In the genomic region with DNA sequence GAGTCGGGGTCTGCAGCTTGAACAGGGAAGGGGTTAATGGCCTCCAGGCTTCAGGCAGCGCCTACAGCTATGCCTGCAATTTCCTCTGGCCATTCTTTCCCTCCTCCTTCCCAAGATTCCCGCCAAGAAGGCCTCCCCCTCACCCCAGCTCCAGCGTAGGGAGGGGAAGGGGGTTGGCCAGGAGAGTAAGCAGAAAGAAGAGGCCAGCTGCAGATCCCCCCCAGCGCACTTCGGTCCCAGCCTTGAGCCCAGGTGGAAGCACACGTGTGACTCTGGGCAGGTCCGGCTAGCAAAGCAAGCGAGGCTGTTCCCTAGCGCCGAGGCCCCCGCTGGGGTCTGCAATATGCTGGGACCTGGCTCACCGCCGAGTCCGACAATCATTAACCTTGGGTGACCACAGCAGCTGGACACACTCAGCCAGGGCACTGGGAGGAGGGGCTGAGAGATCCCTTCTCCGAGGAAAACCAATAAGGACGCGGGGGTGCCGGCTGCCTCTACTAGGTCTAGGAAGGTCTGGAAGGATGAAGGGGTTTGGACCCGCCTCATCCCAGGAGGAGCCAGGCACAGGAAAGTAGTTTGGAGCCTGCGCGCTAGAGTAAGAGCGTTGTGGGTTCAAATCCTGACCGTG, we compare ENCODE assay signal across 7 mouse cellular contexts. TPM values are rescaled to one million over a fixed set of nuclear protein-coding genes. Genes with fewer than 3 reads are reported as not detected.
DNase-seq lines count a peak whose midpoint lies in the region; ATAC-seq and TF ChIP-seq lines count a peak whose summit lies in the region.

A gene (plus strand): TSS at position 212 of the 628 bp plus-strand sequence.

- TF ChIP-seq CTCF in kidney, postnatal 0 days (IDR thresholded peaks at IDR 0.05; ENCODE audit: low read depth) = no peak
- no peak for TF ChIP-seq CTCF in stomach, postnatal 0 days (IDR thresholded peaks at IDR 0.05; ENCODE audit: low read depth)

- no peaks in the 10 kb centered on the region for H3K27me3 ChIP-seq in embryonic facial prominence, embryonic 12.5 days
- peaks cover 14% of the 10 kb centered on the region; the same call in 1 of the 2 replicates for H3K27me3 ChIP-seq in heart, embryonic 14.5 days (ENCODE audit: control insufficient read depth, insufficient read depth, low read length)
- H3K27me3 ChIP-seq in kidney, postnatal 0 days (ENCODE audit: insufficient read depth, low read length) = no peaks in the 10 kb centered on the region
- H3K27me3 ChIP-seq in stomach, postnatal 0 days (ENCODE audit: control insufficient read depth, insufficient read depth, low read length) = no peaks in the 10 kb centered on the region

- H3K4me3 ChIP-seq in embryonic facial prominence, embryonic 12.5 days = peak within 1 kb of the TSS; percentile 55
- peak within 1 kb of the TSS; percentile 56 to 67 for H3K4me3 ChIP-seq in heart, embryonic 14.5 days (ENCODE audit: control insufficient read depth in 1 of 2, insufficient read depth in 1 of 2, low read depth in 1 of 2, low read length in 2 of 2)
- H3K4me3 ChIP-seq in kidney, postnatal 0 days (replicated peaks; ENCODE audit: low read depth, low read length) = peak within 1 kb of the TSS; percentile 55
- peak within 1 kb of the TSS; percentile 60 for H3K4me3 ChIP-seq in stomach, postnatal 0 days (ENCODE audit: low read depth, low read length)

- 2% methylated on average over 24 of the region's 24 CpGs for WGBS in embryonic facial prominence, embryonic 12.5 days
- 4% methylated on average over 22 of the region's 24 CpGs for WGBS in heart, embryonic 14.5 days
- WGBS in kidney, postnatal 0 days = 2% methylated on average over 24 of the region's 24 CpGs
- 4% methylated on average over 23 of the region's 24 CpGs for WGBS in stomach, postnatal 0 days

- ATAC-seq in embryonic facial prominence, embryonic 12.5 days (ENCODE audit: insufficient number of reproducible peaks, insufficient read depth, low FRiP score, low TSS enrichment) = peak; percentile 7; the same call in 1 of the 2 replicates
- peak; percentile 43 for ATAC-seq in heart, embryonic 14.5 days (ENCODE audit: insufficient number of reproducible peaks, insufficient read depth, low FRiP score, low read depth)
- ATAC-seq in kidney, postnatal 0 days (replicated peaks; ENCODE audit: low FRiP score, low read depth) = peak; percentile 87
- ATAC-seq in stomach, postnatal 0 days (ENCODE audit: low FRiP score, low TSS enrichment) = peak; percentile 74
- no peak for ATAC-seq in megakaryocyte-erythroid progenitor cell, adult 5-6 weeks (replicated peaks; ENCODE audit: low FRiP score, low TSS enrichment, poor library complexity, severe bottlenecking)

- H3K9ac ChIP-seq in embryonic facial prominence, embryonic 12.5 days = peak within 1 kb of the TSS; percentile 68
- H3K9ac ChIP-seq in heart, embryonic 14.5 days (ENCODE audit: low read length) = peak within 1 kb of the TSS; percentile 80
- peak within 1 kb of the TSS; percentile 87 for H3K9ac ChIP-seq in kidney, postnatal 0 days (ENCODE audit: low read depth, low read length)
- H3K9ac ChIP-seq in stomach, postnatal 0 days (ENCODE audit: low read length) = peak within 1 kb of the TSS; percentile 75

- no peak for TF ChIP-seq EP300 in stomach, postnatal 0 days (optimal IDR thresholded peaks at IDR 0.05)

- no peak for DNase-seq in adrenal gland, adult 18-20 months (ENCODE audit: low spot score in 2 of 2)
- peak; percentile 97 for DNase-seq in kidney, postnatal 0 days (ENCODE audit: low spot score)
- peak; percentile 82 for DNase-seq in lung, postnatal 36 days
- DNase-seq in stomach, postnatal 0 days (ENCODE audit: low spot score) = peak; percentile 76

- peak within 1 kb of the TSS; percentile 92 for H3K4me2 ChIP-seq in embryonic facial prominence, embryonic 12.5 days (replicated peaks)
- H3K4me2 ChIP-seq in heart, embryonic 14.5 days (ENCODE audit: low read length) = peak within 1 kb of the TSS; percentile 70
- H3K4me2 ChIP-seq in kidney, postnatal 0 days (ENCODE audit: low read length) = peak within 1 kb of the TSS; percentile 66
- H3K4me2 ChIP-seq in stomach, postnatal 0 days (replicated peaks; ENCODE audit: low read depth) = peak within 1 kb of the TSS; percentile 72

- no peaks in the 10 kb centered on the region for H3K9me3 ChIP-seq in embryonic facial prominence, embryonic 12.5 days
- H3K9me3 ChIP-seq in heart, embryonic 14.5 days (ENCODE audit: control insufficient read depth, low read length) = no peaks in the 10 kb centered on the region
- H3K9me3 ChIP-seq in kidney, postnatal 0 days (replicated peaks; ENCODE audit: low read length) = no peaks in the 10 kb centered on the region
- no peaks in the 10 kb centered on the region for H3K9me3 ChIP-seq in stomach, postnatal 0 days (ENCODE audit: control insufficient read depth, low read length)

- H3K27ac ChIP-seq in embryonic facial prominence, embryonic 12.5 days = peak within 1 kb of the TSS; percentile 95
- peak within 1 kb of the TSS; percentile 70 to 81 for H3K27ac ChIP-seq in heart, embryonic 14.5 days (replicated peaks in 1 of 2; ENCODE audit: control insufficient read depth in 1 of 2, insufficient read depth in 1 of 2, low read depth in 2 of 2, low read length in 2 of 2)
- H3K27ac ChIP-seq in kidney, postnatal 0 days = peak within 1 kb of the TSS; percentile 96
- peak within 1 kb of the TSS; percentile 90 for H3K27ac ChIP-seq in stomach, postnatal 0 days (replicated peaks)

- H3K4me1 ChIP-seq in embryonic facial prominence, embryonic 12.5 days = peaks cover 38% of the 10 kb centered on the region
- peaks cover 30 to 32% of the 10 kb centered on the region in 2 experiments for H3K4me1 ChIP-seq in heart, embryonic 14.5 days (ENCODE audit: control insufficient read depth in 2 of 2, insufficient read depth in 2 of 2, low read length in 2 of 2)
- peaks cover 37% of the 10 kb centered on the region for H3K4me1 ChIP-seq in kidney, postnatal 0 days (replicated peaks; ENCODE audit: insufficient read depth, low read length)
- peaks cover 4% of the 10 kb centered on the region; the same call in 1 of the 2 replicates for H3K4me1 ChIP-seq in stomach, postnatal 0 days (replicated peaks; ENCODE audit: control insufficient read depth, insufficient read depth)

- H3K36me3 ChIP-seq in embryonic facial prominence, embryonic 12.5 days = 0 out of 2 replicates have a peak, but pooled peaks cover 3% of the 10 kb centered on the region
- H3K36me3 ChIP-seq in heart, embryonic 14.5 days (ENCODE audit: control insufficient read depth, insufficient read depth, low read length) = peaks cover 5% of the 10 kb centered on the region; the same call in 1 of the 2 replicates
- H3K36me3 ChIP-seq in kidney, postnatal 0 days (ENCODE audit: insufficient read depth, low read length) = 0 out of 2 replicates have a peak, but pooled peaks cover 14% of the 10 kb centered on the region
- H3K36me3 ChIP-seq in stomach, postnatal 0 days (ENCODE audit: control insufficient read depth, insufficient read depth, low read length) = peaks cover 3% of the 10 kb centered on the region; the same call in 1 of the 2 replicates

RNA-seq across cellular contexts. Expression of the gene that starts here (rescaled TPM):
- 10 to 100 TPM; 13.3 to 13.8 TPM for total RNA-seq in adrenal gland, adult 18-20 months (2021)
- polyA plus RNA-seq in embryonic facial prominence, embryonic 12.5 days (2016; fragmentation: Nextera tagmentation; extraction: Ambion mirVana) = 68.9 and 69.4 TPM in 2 replicates
- polyA plus RNA-seq in heart, embryonic 14.5 days (2014; fragmentation: Nextera tagmentation; extraction: Ambion mirVana) = 31.8 and 33.9 TPM in 2 replicates
- 130 and 149 TPM in 2 replicates for polyA plus RNA-seq in kidney, postnatal 0 days (2015; fragmentation: Nextera tagmentation; extraction: Ambion mirVana)
- polyA plus RNA-seq in stomach, postnatal 0 days (2015; fragmentation: Nextera tagmentation; extraction: Ambion mirVana) = 39.7 and 39.9 TPM in 2 replicates
- total RNA-seq in megakaryocyte-erythroid progenitor cell, adult 5-6 weeks (2014; fragmentation: Nextera tagmentation) = not detected in 2 replicates
- 0.91 TPM in 1 of 2 replicates, not detected in the other for total RNA-seq in megakaryocyte-erythroid progenitor cell, adult 5-6 weeks (2017)

Comparison
In these comparisons a context has a peak if more than half of its experiments do, and no peak if none do; other contexts are left out.
1. RNA of the gene that starts here (total RNA-seq): 13.3 to 13.8 TPM in adrenal gland, adult 18-20 months; 0.91 TPM in megakaryocyte-erythroid progenitor cell, adult 5-6 weeks; every median in the first group is over 4 times any median in the second.
2. DNase-seq: peak in kidney, postnatal 0 days (single experiment), lung, postnatal 36 days (single experiment) and stomach, postnatal 0 days (single experiment); none in adrenal gland, adult 18-20 months (0 of 2).
3. Peak in every context shown above with its lines, with median percentiles within 50 percentile points of each other: H3K27ac ChIP-seq, H3K4me2 ChIP-seq, H3K4me3 ChIP-seq and H3K9ac ChIP-seq.